Mouse (Mus musculus) liver, postnatal 0 days (tissue): Measurements from ENCODE around the gene Olfr850.

Experiments
- CTCF ChIP-seq: sonication (generic); IDR thresholded peaks from 2 replicates; pipeline ENCODE4 v1.5.1; 2016; ENCODE audit warnings: antibody characterized with exemption, low read depth
- EP300 ChIP-seq: IDR thresholded peaks from 2 replicates; pipeline ENCODE4 v1.6.1; 2016; ENCODE audit warnings: antibody characterized with exemption, low read depth, mild to moderate bottlenecking

GRCm38 (mm10) chr9:19439966-19440365 lies 38.1 kb downstream of the Olfr850 start, which contains the start of gene Olfr849:
- TF ChIP-seq CTCF: no peak
- no peak for TF ChIP-seq EP300
